ENCODE assay signal across 9 mouse cellular contexts in the genomic region with DNA sequence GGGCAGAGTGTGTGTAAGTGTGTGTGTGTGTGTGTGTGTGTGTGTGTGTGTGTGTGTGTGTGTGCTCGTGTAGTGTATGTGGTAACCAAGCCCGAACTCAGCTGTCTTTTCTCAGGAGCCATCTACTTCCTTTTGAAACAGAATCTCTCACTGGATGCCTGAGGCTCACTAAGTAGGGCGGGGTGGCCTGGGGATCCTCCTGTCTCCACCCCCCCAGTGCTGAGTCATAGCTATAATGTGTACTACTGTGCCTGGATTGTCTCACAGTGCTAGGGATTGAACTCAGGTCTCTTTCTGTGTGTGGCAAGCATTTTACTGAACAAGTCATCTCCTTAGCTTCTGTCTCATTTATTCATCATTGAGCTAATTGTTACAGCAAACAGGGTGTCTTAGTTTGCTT. TPM values are rescaled to one million over a fixed set of nuclear protein-coding genes. Genes with fewer than 3 reads are reported as not detected.
A peak's percentile ranks its signal among the peaks of the same experiment; 100 is the strongest.
DNase-seq lines count a peak whose midpoint lies in the region; ATAC-seq and TF ChIP-seq lines count a peak whose summit lies in the region.
"Had no signal": no experiment of that assay in that cellular context is flagged by ENCODE, and none has a peak within 500 bp of the region (broad histone marks: within the 10 kb centered on the region; RNA-seq: fewer than 3 reads in every experiment).

No protein-coding gene starts in this region.

- no peak for ATAC-seq in midbrain, embryonic 12.5 days (ENCODE audit: low FRiP score, low read depth)
- ATAC-seq in midbrain, postnatal 0 days (ENCODE audit: low FRiP score): no peak
- ATAC-seq in megakaryocyte, adult 5-6 weeks (ENCODE audit: poor library complexity, severe bottlenecking): peak; percentile 96

- no peak overlapping the region for H3K27ac ChIP-seq in midbrain, embryonic 12.5 days (replicated peaks)
- no peak overlapping the region for H3K27ac ChIP-seq in midbrain, postnatal 0 days (ENCODE audit: low read depth, low read length)
- H3K27ac ChIP-seq: embryonic facial prominence, embryonic 12.5 days had no signal

- DNase-seq in midbrain, postnatal 0 days (ENCODE audit: low spot score): no peak
- peak; percentile 53 to 68 for DNase-seq in adrenal gland, postnatal 36 days
- DNase-seq in heart, postnatal 10 days: peak; percentile 54 to 62
- DNase-seq in cerebellum, postnatal 4 days (ENCODE audit: low spot score in 2 of 2): no peak
- DNase-seq in testis, postnatal 10 days (ENCODE audit: low spot score): no peak
- no peak for DNase-seq in left cerebral cortex, adult 9 months (ENCODE audit: low spot score in 2 of 2)

- H3K36me3 ChIP-seq in midbrain, embryonic 12.5 days: no peaks in the 10 kb centered on the region
- no peaks in the 10 kb centered on the region for H3K36me3 ChIP-seq in midbrain, postnatal 0 days (ENCODE audit: insufficient read depth, low read length)
- H3K36me3 ChIP-seq: embryonic facial prominence, embryonic 12.5 days had no signal

- peaks cover 14% of the 10 kb centered on the region; the same call in 1 of the 2 replicates for H3K4me1 ChIP-seq in midbrain, embryonic 12.5 days
- no peaks in the 10 kb centered on the region; the same call in 1 of the 2 replicates for H3K4me1 ChIP-seq in midbrain, postnatal 0 days (ENCODE audit: insufficient read depth, low read length)
- H3K4me1 ChIP-seq: embryonic facial prominence, embryonic 12.5 days had no signal

- no peaks in the 10 kb centered on the region for H3K9me3 ChIP-seq in midbrain, embryonic 12.5 days
- no peaks in the 10 kb centered on the region for H3K9me3 ChIP-seq in midbrain, postnatal 0 days (ENCODE audit: low read length)
- H3K9me3 ChIP-seq: embryonic facial prominence, embryonic 12.5 days had no signal

- TF ChIP-seq CTCF in midbrain, postnatal 0 days (IDR thresholded peaks at IDR 0.05): no peak

- 73% methylated on average over 3 of the region's 3 CpGs for WGBS in midbrain, embryonic 12.5 days
- WGBS in midbrain, postnatal 0 days: 80% methylated on average over 3 of the region's 3 CpGs

- no peak overlapping the region for H3K4me2 ChIP-seq in midbrain, embryonic 12.5 days (replicated peaks)
- no peak overlapping the region for H3K4me2 ChIP-seq in midbrain, postnatal 0 days (ENCODE audit: low read depth, low read length, poor library complexity, severe bottlenecking)
- H3K4me2 ChIP-seq: embryonic facial prominence, embryonic 12.5 days had no signal

- peaks cover 6% of the 10 kb centered on the region; the same call in 1 of the 2 replicates for H3K27me3 ChIP-seq in midbrain, embryonic 12.5 days
- H3K27me3 ChIP-seq in midbrain, postnatal 0 days (ENCODE audit: insufficient read depth, low read length): no peaks in the 10 kb centered on the region
- H3K27me3 ChIP-seq: embryonic facial prominence, embryonic 12.5 days had no signal

- intact Hi-C loops in heart, postnatal 10 days (cut with DNase I): no loop called here

- 0 out of 2 replicates have a peak overlapping the region, but pooled peaks have one; percentile 6 for H3K9ac ChIP-seq in midbrain, embryonic 12.5 days (replicated peaks)
- H3K9ac ChIP-seq in midbrain, postnatal 0 days (replicated peaks; ENCODE audit: low read length, poor library complexity, severe bottlenecking): no peak overlapping the region
- H3K9ac ChIP-seq: embryonic facial prominence, embryonic 12.5 days had no signal

- no peak overlapping the region for H3K4me3 ChIP-seq in midbrain, embryonic 12.5 days
- H3K4me3 ChIP-seq in midbrain, postnatal 0 days (ENCODE audit: low read depth, low read length): no peak overlapping the region
- H3K4me3 ChIP-seq: embryonic facial prominence, embryonic 12.5 days had no signal

RNA-seq across cellular contexts. Expression of a gene that starts 12.6 kb away (rescaled TPM):
- 14.5 and 14.9 TPM in 2 replicates for polyA plus RNA-seq in midbrain, embryonic 12.5 days (2016; fragmentation: Nextera tagmentation; extraction: Ambion mirVana)
- 4.6 and 5.6 TPM in 2 replicates for total RNA-seq in midbrain, postnatal 0 days (2014; rRNA removed)
- 4.8 TPM in 2 replicates for polyA plus RNA-seq in midbrain, postnatal 0 days (2015; fragmentation: Nextera tagmentation; extraction: Ambion mirVana)
- total RNA-seq in adrenal gland, postnatal 36 days (2021): 1 to 10 TPM; 9.3 to 9.6 TPM
- under 1 TPM; 0.17 TPM for total RNA-seq in heart, postnatal 10 days (2021)
- total RNA-seq in megakaryocyte, adult 5-6 weeks (2015): not detected in 2 replicates
- total RNA-seq in megakaryocyte, adult 5-6 weeks (2017): not detected in 2 replicates

Comparison
In these comparisons a context has a peak if more than half of its experiments do, and no peak if none do; other contexts are left out.
1. DNase-seq: peak in adrenal gland, postnatal 36 days (2 of 2) and heart, postnatal 10 days (2 of 2); none in midbrain, postnatal 0 days (single experiment), cerebellum, postnatal 4 days (0 of 2), testis, postnatal 10 days (single experiment) and left cerebral cortex, adult 9 months (0 of 2).